Mouse (Mus musculus) retina, postnatal 7 days (tissue): ENCODE measurements at regions not wholly inside any gene's neighbourhood (a gene's known extent, or its start where the extent isn't known, plus 50 kb on each side); places are given as distances from the start of the nearest gene placed in this dataset.

Source experiments
- DNase-seq: peaks from one replicate; pipeline ENCODE4 v3.0.0-alpha.2; 2012; ENCODE audit warnings: low read depth, low spot score

- DNase-seq: no peak
Measured at GRCm38 (mm10) chr2:113959025-113959767, 54.2 kb downstream of the Gjd2 start.

- DNase-seq: no peak
Measured at GRCm38 (mm10) chr2:113952480-113952879, 60.9 kb downstream of the Gjd2 start.

DNA sequence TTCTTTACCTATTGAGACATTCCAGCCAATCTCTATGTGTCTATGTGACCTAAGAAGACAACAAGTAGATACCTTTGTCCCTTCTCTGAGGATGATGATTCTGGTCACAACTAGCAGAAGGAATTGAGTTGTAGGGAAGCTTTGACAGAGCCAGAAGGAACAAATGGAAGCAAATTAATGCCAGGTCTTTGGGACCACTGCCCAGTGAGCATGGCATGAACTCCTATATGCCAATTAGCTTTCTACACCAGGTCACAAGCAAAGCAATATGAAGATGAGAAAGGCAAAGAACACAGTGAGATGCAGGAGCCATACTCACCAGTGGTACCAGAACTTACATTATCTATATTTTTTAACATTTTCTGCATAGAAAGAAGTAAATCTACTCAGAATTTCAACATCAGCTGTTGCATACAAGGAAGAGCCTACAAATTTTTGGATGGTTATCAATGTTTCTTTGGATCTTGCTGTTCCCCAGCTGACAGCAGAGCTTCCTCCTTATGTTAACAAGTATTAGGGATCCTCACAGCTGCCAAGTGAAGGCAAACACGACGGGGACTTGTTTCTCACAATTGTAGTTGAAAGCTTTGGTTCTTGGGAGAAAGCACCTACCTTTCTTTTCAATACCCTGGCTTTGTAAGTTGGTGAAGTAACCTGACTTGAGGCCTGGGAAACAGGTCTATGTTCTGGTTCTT, 64.0 kb downstream of the Gjd2 start:
- DNase-seq: no peak

DNA sequence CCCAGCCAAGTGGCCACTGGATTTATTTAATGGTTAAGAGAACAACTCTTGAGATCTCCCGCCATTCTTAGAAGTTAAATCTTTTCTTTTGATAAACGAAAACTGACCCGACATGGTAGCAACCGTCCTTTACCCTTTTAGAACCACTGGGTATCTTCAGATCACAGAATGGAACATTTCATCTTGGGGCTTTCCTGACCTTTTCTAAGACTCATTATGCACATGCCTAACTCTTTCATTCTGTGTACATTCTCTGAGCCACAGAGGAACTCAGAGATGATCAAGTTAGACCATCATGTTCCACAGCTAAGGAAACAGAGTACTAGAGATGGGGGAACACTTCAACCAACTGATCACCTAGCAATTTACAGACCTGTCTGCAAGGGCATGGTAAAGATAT, 81.7 kb downstream of the Gjd2 start:
- no peak for DNase-seq

DNA sequence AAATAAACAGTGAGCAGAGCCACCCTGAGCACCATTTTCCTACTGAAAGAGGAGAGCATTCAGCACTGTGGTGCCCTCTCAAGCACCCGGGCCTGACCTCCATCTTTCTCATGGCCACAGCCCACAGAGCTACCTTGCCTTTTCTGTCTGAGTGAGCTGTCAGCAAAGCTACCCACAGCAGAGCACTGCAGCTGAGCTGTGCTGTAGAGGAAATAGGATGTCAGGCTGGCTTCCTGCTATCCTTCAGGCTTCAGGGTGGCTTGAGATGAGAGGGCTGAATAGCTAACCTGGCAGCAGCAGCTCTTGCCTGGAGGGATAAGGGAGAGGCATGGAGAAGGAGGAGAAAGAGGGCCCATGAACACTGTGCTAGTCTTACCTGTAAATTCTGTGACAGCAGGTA, 82.5 kb downstream of the Gjd2 start:
- DNase-seq: no peak

DNA sequence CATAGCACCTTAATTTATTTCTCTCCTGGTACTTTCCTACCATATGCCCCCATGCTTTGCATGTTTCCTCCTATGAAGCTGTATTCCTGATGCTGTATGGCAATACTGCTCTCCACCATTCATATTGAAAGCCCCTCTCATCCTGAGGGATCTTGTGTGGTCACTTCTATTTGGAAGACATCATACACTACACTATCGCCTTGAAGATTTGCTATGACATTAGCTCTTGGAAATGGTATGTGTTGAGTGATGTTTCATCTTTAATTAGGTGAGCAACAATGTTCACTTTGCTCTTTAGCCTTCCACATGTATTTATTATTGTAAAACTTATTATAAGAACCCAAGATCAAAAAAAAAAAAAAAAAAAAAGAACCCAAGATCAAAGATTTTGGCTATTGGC, 81.2 kb upstream of the Arhgap11a start:
- no peak for DNase-seq

DNA sequence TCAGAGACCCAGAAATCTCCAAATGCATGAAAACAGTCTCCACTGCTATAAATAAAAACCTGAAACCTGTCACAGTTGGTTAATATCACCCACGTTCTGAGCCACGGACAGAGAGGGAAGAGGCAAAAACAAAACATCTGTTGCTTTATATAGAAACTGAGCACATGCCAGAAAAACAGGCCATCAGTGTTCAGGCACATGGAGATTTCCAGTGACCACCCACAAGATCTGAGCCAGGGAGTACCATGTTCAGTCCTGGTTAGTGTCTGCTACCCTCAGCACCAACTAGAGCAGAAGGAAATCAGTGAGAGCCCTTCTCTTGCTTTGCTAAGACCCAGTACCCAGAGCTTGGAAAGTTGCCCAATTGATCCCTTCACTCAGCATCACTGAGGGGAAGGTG, 75.7 kb upstream of the Arhgap11a start:
- no peak for DNase-seq

GRCm38 (mm10) chr2:113918913-113919312, 70.5 kb upstream of the Arhgap11a start:
- no peak for DNase-seq

GRCm38 (mm10) chr2:113914248-113914647, 65.8 kb upstream of the Arhgap11a start:
- no peak for DNase-seq

DNA sequence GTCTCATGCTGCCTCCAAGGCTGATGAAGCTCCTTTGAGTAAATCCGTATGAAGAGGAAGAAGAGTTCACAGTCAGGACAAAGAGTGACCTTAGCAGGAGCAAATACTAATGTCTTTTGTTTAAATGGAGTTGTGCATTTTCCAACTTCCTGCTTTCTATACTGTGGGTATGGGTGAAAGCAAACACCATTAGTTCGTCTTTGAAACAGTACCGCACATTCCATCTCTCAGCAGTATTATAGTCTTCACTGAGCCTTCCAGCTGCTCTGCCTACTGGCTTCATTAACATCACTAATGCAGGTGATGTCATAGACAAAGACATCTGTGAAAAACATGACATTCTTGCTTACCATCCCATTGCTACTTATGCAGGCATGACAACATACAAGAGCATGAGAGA, 62.7 kb upstream of the Arhgap11a start:
- DNase-seq: no peak

- DNase-seq: no peak
Measured at GRCm38 (mm10) chr2:113909502-113909901, 61.0 kb upstream of the Arhgap11a start.

DNA sequence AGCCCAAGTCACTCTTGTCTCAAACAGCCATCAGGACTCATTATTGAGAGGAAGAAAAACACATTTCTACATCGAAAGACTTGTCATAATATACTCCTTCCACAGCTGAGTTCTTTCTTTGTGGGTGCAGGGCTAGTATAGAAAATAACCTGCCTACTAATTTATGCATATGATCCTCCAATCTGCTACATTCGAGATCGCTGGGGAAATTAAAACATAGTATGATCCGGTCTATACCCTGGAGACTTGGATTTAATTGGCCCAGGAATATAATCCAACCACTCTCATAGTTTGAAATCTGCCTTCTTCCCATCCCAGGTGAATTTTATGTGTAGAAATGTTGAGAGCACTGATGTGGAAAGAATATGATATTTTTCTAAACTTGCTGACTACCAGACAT, 60.2 kb upstream of the Arhgap11a start:
- no peak for DNase-seq

DNA sequence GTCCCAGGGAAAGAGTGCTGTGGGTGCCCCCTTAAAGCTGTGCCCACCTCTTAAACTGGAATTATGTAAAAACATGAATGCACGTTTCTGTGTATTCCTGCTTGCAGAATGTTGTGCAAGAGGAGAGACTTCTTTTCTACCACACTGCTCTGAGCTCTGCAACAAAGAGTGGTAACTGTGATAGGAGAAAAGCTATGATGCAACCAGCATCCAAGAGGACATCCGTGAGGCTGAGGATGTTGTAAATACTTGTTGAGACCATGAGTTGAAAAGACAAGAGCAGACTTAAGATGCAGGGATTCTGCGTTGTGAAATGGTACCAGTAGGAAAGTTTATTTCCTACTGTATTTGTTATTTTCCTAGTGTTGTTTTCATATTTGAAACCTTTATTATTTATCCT, 56.0 kb upstream of the Arhgap11a start:
- DNase-seq: no peak

DNA sequence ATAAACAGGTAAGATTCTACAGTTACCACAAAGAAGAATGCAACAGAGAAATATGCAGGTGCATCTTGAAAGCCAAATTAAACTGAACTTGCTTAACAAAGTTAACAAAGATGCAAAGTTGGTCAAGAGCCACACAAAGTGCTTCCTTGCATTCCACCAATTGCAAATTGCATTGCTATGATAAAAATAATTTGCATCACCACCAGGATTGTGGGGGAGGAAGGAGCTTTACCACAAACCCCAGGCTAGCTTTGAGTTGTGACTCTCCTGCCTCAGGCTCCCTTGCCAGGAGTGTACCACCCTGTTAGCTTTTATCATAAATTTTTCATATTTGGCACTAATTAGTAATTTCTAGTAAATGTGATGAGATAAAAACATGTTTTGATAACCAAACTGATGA, 55.4 kb upstream of the Arhgap11a start:
- no peak for DNase-seq

- no peak for DNase-seq
Measured at GRCm38 (mm10) chr2:113903006-113903545, 54.6 kb upstream of the Arhgap11a start.

DNA sequence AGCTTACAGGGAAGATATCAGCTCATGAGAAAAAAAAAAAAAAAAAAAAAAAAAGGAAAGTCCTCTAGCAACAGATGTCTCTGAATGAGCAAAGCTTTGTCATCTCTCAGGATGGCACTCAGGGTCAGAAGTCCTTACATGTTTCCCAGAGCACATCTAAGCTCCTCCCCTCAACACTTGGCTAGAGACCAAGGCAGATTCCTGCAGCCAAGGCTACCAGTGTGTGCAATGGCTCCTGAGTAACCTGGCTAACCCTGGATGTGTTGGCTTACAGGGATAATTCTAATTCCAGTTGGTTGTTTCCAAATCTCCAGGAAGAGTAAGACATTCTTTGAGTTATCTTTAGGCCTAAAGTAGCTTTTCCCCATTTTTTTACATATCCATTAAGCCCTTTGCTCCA, 53.9 kb upstream of the Arhgap11a start:
- DNase-seq: no peak

GRCm38 (mm10) chr2:113900496-113900895, 52.0 kb upstream of the Arhgap11a start:
- DNase-seq: peak; percentile 35

DNA sequence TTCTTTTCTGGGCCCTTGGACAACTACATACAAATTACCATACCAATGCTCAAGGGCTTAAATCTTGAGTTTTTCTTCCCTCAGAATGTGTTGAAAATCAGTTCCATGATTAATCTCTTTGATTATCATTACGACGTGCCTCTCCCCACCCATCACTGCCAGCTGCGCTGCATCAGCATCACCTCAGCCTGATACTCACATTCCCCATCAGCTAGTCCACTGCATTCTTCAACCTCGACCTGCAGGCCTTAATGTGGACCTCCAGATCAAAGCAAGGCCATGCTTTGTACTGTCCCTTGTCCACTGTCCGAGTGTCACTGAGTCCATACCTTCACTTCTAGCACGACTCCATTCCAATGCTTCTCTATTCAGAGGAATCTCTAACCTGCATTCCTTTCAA, 50.3 kb upstream of the Arhgap11a start:
- DNase-seq: no peak
